Mouse (Mus musculus): ENCODE measurements around the gene Sfrp5. TPM values are rescaled to one million over a fixed set of nuclear protein-coding genes. Genes with fewer than 3 reads are reported as not detected.
A peak's percentile ranks its signal among the peaks of the same experiment; 100 is the strongest.

Sfrp5 gene
- polyA plus RNA-seq, 1 experiment from 2014 or later, result 0.09 TPM

DNA sequence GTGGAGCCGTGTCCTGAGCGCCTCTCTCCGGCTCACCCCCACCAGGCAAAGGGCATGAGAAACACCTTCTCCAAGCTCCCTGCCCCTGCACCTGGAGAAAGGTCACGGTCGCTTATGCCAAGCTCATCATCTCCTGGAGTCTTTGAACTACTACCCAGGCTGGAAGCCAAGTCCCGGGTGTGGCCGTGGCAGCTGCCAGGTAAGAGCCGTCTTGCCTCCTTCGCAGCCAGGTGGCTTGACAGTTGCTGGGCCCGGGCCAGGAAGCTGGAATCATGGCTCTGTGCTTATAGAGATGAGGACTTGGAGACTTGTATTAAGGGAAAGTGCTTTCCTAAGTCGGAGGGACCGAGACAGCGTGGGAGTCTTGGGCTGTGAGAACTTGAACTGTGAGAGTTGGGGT is 28.9 kb upstream of the Sfrp5 start:
- Histone ChIP-seq H3K4me2 (ENCODE audit: low read depth, low read length, severe bottlenecking) (no peak overlapping the region), H3K36me3 (ENCODE audit: control insufficient read depth, insufficient read depth, low read length) (no peaks in the 10 kb centered on the region), H3K27ac (ENCODE audit: low read depth, low read length) (no peak overlapping the region), H3K4me3 (ENCODE audit: low read depth, low read length) (no peak overlapping the region), H3K9ac (ENCODE audit: low read length) (no peak overlapping the region), H3K4me1 (replicated peaks; ENCODE audit: control insufficient read depth, insufficient read depth, low read length) (no peaks in the 10 kb centered on the region), H3K9me3 (ENCODE audit: control insufficient read depth, low read length) (no peaks in the 10 kb centered on the region), H3K27me3 (ENCODE audit: control insufficient read depth, insufficient read depth, low read length) (no peaks in the 10 kb centered on the region)
- ATAC-seq (replicated peaks; ENCODE audit: low FRiP score) (no peak), DNase-seq (ENCODE audit: low spot score) (no peak)
- 92% methylated on average over 13 of the region's 13 CpGs for WGBS

DNA sequence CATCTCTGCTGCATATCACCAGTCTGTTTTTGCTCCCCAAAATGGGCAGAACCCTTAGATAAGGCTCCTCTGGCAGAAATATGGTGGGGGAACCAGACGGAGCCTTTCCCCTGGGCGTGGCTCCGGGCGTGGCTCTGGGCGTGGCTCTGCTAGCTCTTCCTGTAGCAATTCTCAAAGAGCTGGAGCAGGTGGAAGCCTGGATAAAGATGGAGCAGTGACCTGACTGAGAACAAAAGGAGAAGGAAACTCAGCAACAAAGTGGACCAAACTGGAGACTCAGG is 28.2 kb upstream of the Sfrp5 start:
- H3K4me2 ChIP-seq (ENCODE audit: low read depth, low read length, severe bottlenecking), result no peak overlapping the region
- H3K9me3 ChIP-seq (ENCODE audit: control insufficient read depth, low read length), result no peaks in the 10 kb centered on the region
- H3K4me1 ChIP-seq (replicated peaks; ENCODE audit: control insufficient read depth, insufficient read depth, low read length), result no peaks in the 10 kb centered on the region
- no peak overlapping the region for H3K4me3 ChIP-seq (ENCODE audit: low read depth, low read length)
- no peak overlapping the region for H3K27ac ChIP-seq (ENCODE audit: low read depth, low read length)
- H3K27me3 ChIP-seq (ENCODE audit: control insufficient read depth, insufficient read depth, low read length), result no peaks in the 10 kb centered on the region
- ATAC-seq (replicated peaks; ENCODE audit: low FRiP score), result no peak
- H3K36me3 ChIP-seq (ENCODE audit: control insufficient read depth, insufficient read depth, low read length), result no peaks in the 10 kb centered on the region
- DNase-seq (ENCODE audit: low spot score), result no peak
- no peak overlapping the region for H3K9ac ChIP-seq (ENCODE audit: low read length)
- WGBS, result 65% methylated on average over 5 of the region's 5 CpGs

DNA sequence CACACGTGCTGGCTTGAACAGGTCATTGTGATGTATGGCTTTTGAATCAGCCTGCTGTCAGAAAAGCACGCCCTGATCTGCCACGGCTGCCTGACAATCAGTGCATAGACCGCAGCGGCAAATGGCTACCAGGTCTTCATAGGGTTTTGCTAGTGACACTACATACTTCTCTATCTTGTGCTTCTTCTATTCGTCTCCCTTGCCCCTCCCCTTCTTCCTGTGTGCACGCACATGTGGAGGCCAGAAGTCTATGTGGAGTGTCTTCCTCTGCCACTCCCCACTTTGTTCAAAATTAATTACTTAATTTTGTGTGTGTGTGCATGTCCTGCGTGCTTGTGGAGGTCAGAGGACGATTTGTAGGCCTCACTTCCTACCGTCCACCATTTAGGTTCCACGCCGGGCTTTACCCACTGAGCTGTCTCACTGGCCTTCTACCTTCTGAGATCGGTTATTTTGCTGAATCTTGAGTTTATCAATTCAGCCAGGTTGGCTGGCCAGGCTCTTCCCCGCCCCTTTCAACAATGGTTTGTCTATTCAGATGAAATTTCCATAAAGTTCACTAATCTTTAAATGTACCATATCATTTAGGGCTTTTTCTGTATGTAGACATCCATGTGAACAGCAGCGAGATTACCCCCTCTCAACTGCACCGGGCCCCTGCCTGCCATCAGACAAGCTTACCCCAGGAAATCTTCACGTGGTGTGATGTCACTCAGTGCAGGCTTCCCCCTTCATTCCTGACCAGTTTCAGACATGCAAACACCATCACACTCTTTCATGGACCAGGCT is 27.6 kb upstream of the Sfrp5 start:
- Histone ChIP-seq H3K27ac (ENCODE audit: low read depth, low read length) (no peak overlapping the region), H3K9ac (ENCODE audit: low read length) (no peak overlapping the region), H3K4me3 (ENCODE audit: low read depth, low read length) (no peak overlapping the region), H3K9me3 (ENCODE audit: control insufficient read depth, low read length) (no peaks in the 10 kb centered on the region), H3K4me2 (ENCODE audit: low read depth, low read length, severe bottlenecking) (no peak overlapping the region), H3K4me1 (replicated peaks; ENCODE audit: control insufficient read depth, insufficient read depth, low read length) (no peaks in the 10 kb centered on the region), H3K36me3 (ENCODE audit: control insufficient read depth, insufficient read depth, low read length) (no peaks in the 10 kb centered on the region), H3K27me3 (ENCODE audit: control insufficient read depth, insufficient read depth, low read length) (no peaks in the 10 kb centered on the region)
- ATAC-seq (replicated peaks; ENCODE audit: low FRiP score), result no peak
- WGBS, result 85% methylated on average over 17 of the region's 17 CpGs
- no peak for DNase-seq (ENCODE audit: low spot score)

DNA sequence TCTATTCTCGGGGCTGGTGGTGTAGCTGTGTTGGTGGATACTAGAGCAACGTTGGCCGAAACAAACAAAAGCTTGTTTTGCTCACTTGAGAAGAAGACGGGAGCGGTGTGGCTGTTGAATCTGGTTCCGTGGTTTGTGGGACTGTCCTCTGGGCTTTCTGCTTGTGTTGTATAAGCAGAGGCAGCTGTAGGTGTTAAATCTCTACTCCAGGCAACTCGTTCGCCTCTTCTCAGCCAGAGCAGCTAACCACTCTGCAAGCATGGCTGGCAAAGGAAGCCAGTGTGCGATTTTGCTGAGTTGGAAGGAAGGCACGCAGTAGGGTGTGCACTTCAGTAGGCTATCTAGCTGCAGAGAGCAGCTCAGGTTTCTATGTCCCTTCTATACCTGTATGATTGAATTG is 24.4 kb upstream of the Sfrp5 start:
- DNase-seq (ENCODE audit: low spot score), result no peak
- H3K27ac ChIP-seq (ENCODE audit: low read depth, low read length), result no peak overlapping the region
- no peaks in the 10 kb centered on the region for H3K9me3 ChIP-seq (ENCODE audit: control insufficient read depth, low read length)

DNA sequence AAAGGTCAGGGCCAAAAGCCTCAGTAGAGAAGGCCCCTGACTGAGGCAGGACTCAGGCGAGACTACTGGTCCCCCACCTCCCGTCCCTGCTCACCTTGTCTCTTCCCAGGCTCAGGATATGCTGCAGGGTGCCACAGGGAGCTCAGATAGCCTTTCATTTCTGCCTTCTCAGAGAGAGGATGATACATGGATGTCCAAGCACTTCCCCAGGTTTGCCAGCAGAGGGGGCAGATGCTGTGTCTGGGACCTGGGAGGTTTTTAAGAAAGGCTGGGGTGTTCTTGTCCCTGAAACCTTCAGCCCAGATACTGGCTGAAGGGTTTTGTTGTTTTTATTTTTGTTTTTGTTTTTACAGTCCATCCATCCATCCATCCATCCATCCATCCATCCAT is 15.3 kb upstream of the Sfrp5 start:
- DNase-seq (ENCODE audit: low spot score) (peak; percentile 60), ATAC-seq (replicated peaks; ENCODE audit: low FRiP score) (no peak)
- H3K4me2 ChIP-seq (ENCODE audit: low read depth, low read length, severe bottlenecking), result no peak overlapping the region
- no peaks in the 10 kb centered on the region for H3K36me3 ChIP-seq (ENCODE audit: control insufficient read depth, insufficient read depth, low read length)
- H3K27ac ChIP-seq (ENCODE audit: low read depth, low read length), result no peak overlapping the region
- no peaks in the 10 kb centered on the region for H3K27me3 ChIP-seq (ENCODE audit: control insufficient read depth, insufficient read depth, low read length)
- H3K4me1 ChIP-seq (replicated peaks; ENCODE audit: control insufficient read depth, insufficient read depth, low read length), result no peaks in the 10 kb centered on the region
- WGBS, result 11% methylated on average over 2 of the region's 2 CpGs
- H3K9me3 ChIP-seq (ENCODE audit: control insufficient read depth, low read length), result no peaks in the 10 kb centered on the region; the same call in 1 of the 2 replicates
- no peak overlapping the region for H3K4me3 ChIP-seq (ENCODE audit: low read depth, low read length)
- no peak overlapping the region for H3K9ac ChIP-seq (ENCODE audit: low read length)

More for the DNA sequence above, 24.4 kb upstream of the Sfrp5 start:
- 87% methylated on average over 10 of the region's 10 CpGs for WGBS
- H3K4me2 ChIP-seq (ENCODE audit: low read depth, low read length, severe bottlenecking), result no peak overlapping the region
- no peaks in the 10 kb centered on the region for H3K27me3 ChIP-seq (ENCODE audit: control insufficient read depth, insufficient read depth, low read length)
- no peak for ATAC-seq (replicated peaks; ENCODE audit: low FRiP score)
- H3K36me3 ChIP-seq (ENCODE audit: control insufficient read depth, insufficient read depth, low read length), result no peaks in the 10 kb centered on the region
- no peaks in the 10 kb centered on the region for H3K4me1 ChIP-seq (replicated peaks; ENCODE audit: control insufficient read depth, insufficient read depth, low read length)
- no peak overlapping the region for H3K4me3 ChIP-seq (ENCODE audit: low read depth, low read length)
- H3K9ac ChIP-seq (ENCODE audit: low read length), result no peak overlapping the region

DNA sequence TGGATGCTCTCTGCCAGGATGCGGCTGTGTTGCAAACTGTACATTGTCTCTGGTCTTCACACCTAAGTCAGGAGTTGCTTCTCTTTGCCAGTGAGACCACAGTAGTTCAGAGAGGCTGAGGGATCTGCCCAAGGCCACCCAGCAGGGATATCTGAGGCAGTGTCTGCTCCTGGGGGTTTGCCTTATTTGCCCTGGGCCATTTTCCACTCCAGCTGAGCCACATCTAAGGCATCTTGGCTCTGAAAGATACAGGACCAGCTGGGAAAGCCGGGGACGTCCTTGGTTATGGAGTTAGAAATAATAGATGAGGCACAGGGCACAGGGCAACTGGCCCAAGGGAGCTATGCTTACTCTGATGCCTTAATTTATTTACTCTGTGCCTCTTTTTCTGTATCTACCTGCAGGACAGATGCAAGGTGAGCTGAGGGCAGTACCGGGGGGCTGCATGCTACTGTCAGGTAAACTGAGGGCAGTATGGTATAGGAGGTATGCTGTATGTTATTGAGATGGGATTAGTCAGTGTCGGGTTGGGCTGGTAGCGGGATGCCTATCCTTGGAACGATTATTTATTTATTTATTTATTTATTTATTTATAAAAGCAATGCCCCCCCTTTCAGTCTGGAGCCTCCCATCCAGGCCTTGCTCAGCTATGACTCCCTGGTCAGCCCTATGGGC is 14.8 kb upstream of the Sfrp5 start:
- Histone ChIP-seq H3K4me3 (ENCODE audit: low read depth, low read length) (no peak overlapping the region), H3K9me3 (ENCODE audit: control insufficient read depth, low read length) (no peaks in the 10 kb centered on the region; the same call in 1 of the 2 replicates), H3K27ac (ENCODE audit: low read depth, low read length) (no peak overlapping the region), H3K4me1 (replicated peaks; ENCODE audit: control insufficient read depth, insufficient read depth, low read length) (no peaks in the 10 kb centered on the region), H3K4me2 (ENCODE audit: low read depth, low read length, severe bottlenecking) (no peak overlapping the region), H3K36me3 (ENCODE audit: control insufficient read depth, insufficient read depth, low read length) (no peaks in the 10 kb centered on the region), H3K9ac (ENCODE audit: low read length) (no peak overlapping the region), H3K27me3 (ENCODE audit: control insufficient read depth, insufficient read depth, low read length) (no peaks in the 10 kb centered on the region)
- DNase-seq (ENCODE audit: low spot score) (no peak), ATAC-seq (replicated peaks; ENCODE audit: low FRiP score) (no peak)
- 76% methylated on average over 7 of the region's 7 CpGs for WGBS

DNA sequence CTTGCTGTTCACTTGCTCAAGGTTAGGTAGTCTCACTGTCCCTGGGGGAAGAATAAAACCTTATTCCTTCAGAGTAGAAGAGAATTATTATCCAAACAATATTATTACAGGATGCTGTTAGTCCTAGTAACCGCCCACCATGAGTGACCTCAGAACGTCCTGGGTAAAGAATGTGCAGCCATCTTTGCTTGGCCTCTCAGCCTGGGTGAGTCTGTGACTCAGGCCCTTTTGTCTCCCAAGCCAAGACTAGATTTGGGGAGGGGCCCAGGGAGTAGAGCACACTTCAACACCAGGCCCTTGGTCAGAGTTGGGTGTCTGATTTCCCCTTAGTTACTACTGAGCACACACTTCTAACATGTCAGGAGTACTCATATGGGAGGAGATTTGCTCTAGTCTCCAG is 12.5 kb upstream of the Sfrp5 start:
- no peaks in the 10 kb centered on the region for H3K4me1 ChIP-seq (replicated peaks; ENCODE audit: control insufficient read depth, insufficient read depth, low read length)
- no peak overlapping the region for H3K4me3 ChIP-seq (ENCODE audit: low read depth, low read length)
- ATAC-seq (replicated peaks; ENCODE audit: low FRiP score), result no peak
- H3K36me3 ChIP-seq (ENCODE audit: control insufficient read depth, insufficient read depth, low read length), result no peaks in the 10 kb centered on the region
- no peaks in the 10 kb centered on the region; the same call in 1 of the 2 replicates for H3K9me3 ChIP-seq (ENCODE audit: control insufficient read depth, low read length)
- H3K27me3 ChIP-seq (ENCODE audit: control insufficient read depth, insufficient read depth, low read length), result no peaks in the 10 kb centered on the region
- no peak overlapping the region for H3K4me2 ChIP-seq (ENCODE audit: low read depth, low read length, severe bottlenecking)
- no peak for DNase-seq (ENCODE audit: low spot score)
- no peak overlapping the region for H3K27ac ChIP-seq (ENCODE audit: low read depth, low read length)
- H3K9ac ChIP-seq (ENCODE audit: low read length), result no peak overlapping the region
- WGBS, result 83% methylated on average over 2 of the region's 2 CpGs

DNA sequence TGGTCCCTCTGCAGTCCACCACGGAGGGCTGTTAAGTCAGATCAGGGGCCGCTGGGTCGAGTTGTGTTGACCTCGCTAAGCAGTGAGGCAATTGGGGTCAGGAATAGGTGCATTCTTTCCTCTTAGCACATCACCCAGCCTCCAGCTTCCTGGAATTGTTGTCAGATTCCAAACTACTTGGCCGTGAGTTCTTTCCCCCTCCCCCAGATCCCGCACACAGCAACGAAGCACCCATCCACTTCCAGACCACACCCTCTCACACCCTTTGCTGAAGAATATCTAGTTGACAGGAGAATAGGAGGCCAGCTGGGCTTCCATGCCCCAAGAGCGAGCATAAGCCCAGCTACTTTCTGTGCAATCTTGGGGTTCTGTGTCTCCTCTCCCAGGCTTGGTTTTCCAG is 9.9 kb upstream of the Sfrp5 start:
- Histone ChIP-seq H3K9ac (ENCODE audit: low read length) (no peak overlapping the region), H3K4me1 (replicated peaks; ENCODE audit: control insufficient read depth, insufficient read depth, low read length) (no peaks in the 10 kb centered on the region), H3K4me3 (ENCODE audit: low read depth, low read length) (no peak overlapping the region), H3K4me2 (ENCODE audit: low read depth, low read length, severe bottlenecking) (no peak overlapping the region), H3K27me3 (ENCODE audit: control insufficient read depth, insufficient read depth, low read length) (no peaks in the 10 kb centered on the region), H3K9me3 (ENCODE audit: control insufficient read depth, low read length) (no peaks in the 10 kb centered on the region), H3K27ac (ENCODE audit: low read depth, low read length) (no peak overlapping the region), H3K36me3 (ENCODE audit: control insufficient read depth, insufficient read depth, low read length) (no peaks in the 10 kb centered on the region)
- WGBS, result 58% methylated on average over 8 of the region's 8 CpGs
- ATAC-seq (replicated peaks; ENCODE audit: low FRiP score) (no peak), DNase-seq (ENCODE audit: low spot score) (no peak)

DNA sequence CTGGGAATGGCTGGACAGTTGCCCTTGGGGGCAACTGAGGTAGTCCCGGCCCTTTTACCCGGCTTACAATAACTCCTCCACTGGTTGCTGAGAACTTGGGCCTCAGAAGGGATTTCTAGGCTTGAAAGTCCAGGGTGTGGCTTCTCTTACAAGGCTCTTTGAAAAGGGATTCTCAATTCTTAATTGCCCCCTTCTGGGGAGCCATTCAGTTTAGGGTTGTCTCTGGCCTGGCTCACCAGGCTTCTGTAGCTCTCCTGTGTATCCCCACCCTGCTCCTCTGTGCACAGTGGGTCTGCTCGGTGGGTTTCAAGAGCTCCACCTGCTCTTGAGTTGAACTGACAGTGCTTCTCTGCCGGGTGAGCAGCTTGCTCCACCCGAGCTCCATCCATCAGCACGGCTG is 7.9 kb upstream of the Sfrp5 start:
- Histone ChIP-seq H3K27me3 (ENCODE audit: control insufficient read depth, insufficient read depth, low read length) (no peaks in the 10 kb centered on the region), H3K4me3 (ENCODE audit: low read depth, low read length) (no peak overlapping the region), H3K4me1 (replicated peaks; ENCODE audit: control insufficient read depth, insufficient read depth, low read length) (no peaks in the 10 kb centered on the region), H3K9me3 (ENCODE audit: control insufficient read depth, low read length) (no peaks in the 10 kb centered on the region), H3K4me2 (ENCODE audit: low read depth, low read length, severe bottlenecking) (no peak overlapping the region), H3K9ac (ENCODE audit: low read length) (no peak overlapping the region), H3K27ac (ENCODE audit: low read depth, low read length) (no peak overlapping the region), H3K36me3 (ENCODE audit: control insufficient read depth, insufficient read depth, low read length) (no peaks in the 10 kb centered on the region)
- ATAC-seq (replicated peaks; ENCODE audit: low FRiP score) (no peak), DNase-seq (ENCODE audit: low spot score) (no peak)
- 70% methylated on average over 6 of the region's 6 CpGs for WGBS
